Mouse (Mus musculus) gastrocnemius, postnatal 14 days (tissue): Measurements from ENCODE around the gene Yif1a. TPM values are rescaled to one million over a fixed set of nuclear protein-coding genes. Genes with fewer than 3 reads are reported as not detected.

Experiments used
- DNase-seq: peaks from one replicate; pipeline ENCODE4 v3.0.0; 2021; ENCODE audit warnings: mixed read lengths
- intact Hi-C: fragments of 180-260 bp; cut with DNase I; formaldehyde crosslinking; loops from one replicate; pipeline ENCODE4 v1.15.1; 2025; ENCODE audit warnings: low total_unique reads
- long read RNA-seq, 2 experiments: library from polyadenylated mRNA; stranded (forward); transcript quantifications; one replicate each; pipeline ENCODE4 v2.0.0; 2021
- total RNA-seq, 2 experiments: library from RNA; stranded (reverse); gene quantifications; 2 replicates each; pipeline ENCODE4 v1.2.3; 2021

Gene Yif1a
- total RNA-seq = 10 to 100 TPM; 43.8 to 47.3 TPM
- long read RNA-seq, experiment 1, transcript Yif1a-201 (8 exons, 1,488 nt) = major isoform, 49 of 52 reads
- long read RNA-seq, experiment 1, partial matches to known transcripts = 2 of 52 reads
- long read RNA-seq, experiment 1, other reads (novel, unspliced or antisense) = 0 of 52 reads
- long read RNA-seq, experiment 2, transcript Yif1a-201 (8 exons, 1,488 nt) = major isoform, 41 of 44 reads
- long read RNA-seq, experiment 2, partial matches to known transcripts = 2 of 44 reads
- long read RNA-seq, experiment 2, other reads (novel, unspliced or antisense) = 0 of 44 reads

- peak; percentile 93 for DNase-seq
- intact Hi-C loops = no loop called here
These were observed at the start of gene Yif1a for GRCm38 (mm10) chr19:5087884-5088728. Gene Yif1a (plus strand): TSS chr19:5088538.

DNA sequence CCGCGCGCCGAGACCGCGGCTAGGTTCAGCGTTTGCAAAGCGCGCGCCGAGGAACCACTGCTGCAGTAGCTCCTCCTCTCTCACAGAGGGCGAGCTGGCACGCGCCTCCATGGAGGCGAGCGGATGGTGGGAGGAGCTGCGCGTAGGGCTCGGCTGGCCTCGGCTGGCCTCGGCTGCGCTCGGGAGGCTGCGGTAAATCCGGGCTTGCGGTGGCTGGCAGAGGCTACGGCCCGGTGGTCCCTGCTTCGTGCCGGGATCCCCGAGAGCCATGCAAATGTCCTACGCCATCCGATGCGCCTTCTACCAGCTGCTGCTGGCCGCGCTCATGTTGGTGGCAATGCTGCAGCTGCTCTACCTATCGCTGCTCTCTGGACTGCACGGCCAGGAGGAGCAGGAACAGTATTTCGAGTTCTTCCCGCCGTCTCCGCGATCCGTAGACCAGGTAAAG lies 49.6 kb upstream of the Yif1a start, which contains the start of the genes B4gat1 and AC124502.3:
Gene B4gat1, plus strand, starts transcription at position 118 of the 448 bp plus-strand sequence.
Gene AC124502.3, plus strand, starts transcription at position 183 of the 448 bp plus-strand sequence.
- peak; percentile 91 for DNase-seq
- intact Hi-C loops = no loop called here

GRCm38 (mm10) chr19:5039301-5040114 lies 48.8 kb upstream of the Yif1a start:
- intact Hi-C loops = no loop called here
- DNase-seq = no peak

DNA sequence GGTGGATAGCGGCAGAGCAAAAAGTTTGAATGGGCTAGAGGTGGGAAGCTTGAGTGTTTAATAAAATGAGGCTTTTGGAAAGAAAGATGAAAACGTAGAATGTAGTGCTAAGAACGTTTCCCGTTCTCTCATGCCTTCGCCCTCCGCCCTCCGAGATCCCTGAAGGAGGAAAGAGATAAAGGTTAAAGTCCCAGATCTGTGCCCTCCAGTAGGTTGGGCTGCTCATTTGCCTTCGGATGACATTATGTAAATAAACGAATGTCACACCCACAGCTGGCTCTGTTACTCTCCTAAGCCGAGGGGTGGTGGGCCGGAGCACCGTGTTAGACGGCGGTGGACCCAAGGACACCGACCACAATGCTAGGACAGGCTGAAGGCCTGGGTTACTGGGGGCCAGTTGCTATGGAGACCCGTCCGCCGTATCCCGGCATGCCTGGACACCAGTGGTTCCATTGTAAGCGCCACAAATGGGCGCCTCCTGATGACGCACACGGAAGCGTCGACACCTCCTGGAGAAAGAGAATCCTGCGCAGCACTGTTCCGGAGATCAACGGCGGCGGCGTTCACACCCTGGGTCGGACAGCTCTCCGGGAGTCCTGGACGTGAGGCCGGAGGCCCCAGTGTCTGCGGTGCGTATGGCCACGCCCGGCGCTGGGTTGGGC lies 47.3 kb upstream of the Yif1a start, which contains the start of gene Brms1:
Gene Brms1, plus strand, starts transcription at position 493 of the 662 bp plus-strand sequence.
- intact Hi-C loops = no loop called here
- DNase-seq = peak; percentile 91

- no peak for DNase-seq
- intact Hi-C loops = no loop called here
These were observed 46.8 kb upstream of the Yif1a start for GRCm38 (mm10) chr19:5041588-5041987.

- intact Hi-C loops = no loop called here
These were observed 42.8 kb upstream of the Yif1a start for GRCm38 (mm10) chr19:5045531-5045930.

GRCm38 (mm10) chr19:5048138-5049056 lies 39.9 kb upstream of the Yif1a start:
- intact Hi-C loops = no loop called here
- DNase-seq = no peak

More at GRCm38 (mm10) chr19:5045531-5045930, 42.8 kb upstream of the Yif1a start:
- no peak for DNase-seq

- no peak for DNase-seq
- intact Hi-C loops = no loop called here
These were observed 39.0 kb upstream of the Yif1a start for GRCm38 (mm10) chr19:5049325-5049724.

- no peak for DNase-seq
- intact Hi-C loops = no loop called here
These were observed 38.1 kb upstream of the Yif1a start, which contains the start of gene Rin1 for GRCm38 (mm10) chr19:5050047-5050905. Gene Rin1 (plus strand): TSS chr19:5050481.

- no peak for DNase-seq
- intact Hi-C loops = no loop called here
These were observed 37.3 kb upstream of the Yif1a start for GRCm38 (mm10) chr19:5051031-5051430.

DNA sequence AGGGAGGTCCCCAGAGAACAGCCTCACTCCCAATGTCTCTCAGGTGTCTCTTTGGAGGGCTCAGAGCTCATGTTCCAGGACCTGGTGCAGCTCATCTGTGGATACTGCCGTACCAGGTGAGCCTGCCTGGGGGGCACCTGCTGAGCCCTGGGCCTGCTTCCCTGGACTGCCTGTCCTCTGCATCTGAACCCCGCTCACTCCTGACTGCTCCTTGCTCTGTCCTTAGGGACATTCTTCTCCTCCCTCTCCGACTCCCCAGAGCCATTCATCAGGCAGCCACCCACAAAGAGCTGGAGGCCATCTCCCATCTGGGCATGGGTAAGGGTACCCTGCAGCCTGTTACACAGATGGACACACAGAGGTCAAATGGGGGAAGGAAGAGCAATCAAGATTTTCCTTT lies 36.8 kb upstream of the Yif1a start:
- intact Hi-C loops = no loop called here
- DNase-seq = no peak

- intact Hi-C loops = no loop called here
- no peak for DNase-seq
These were observed 36.0 kb upstream of the Yif1a start for GRCm38 (mm10) chr19:5052166-5052822.

- DNase-seq = no peak
- intact Hi-C loops = no loop called here
These were observed 35.5 kb upstream of the Yif1a start for GRCm38 (mm10) chr19:5052853-5053252.

DNA sequence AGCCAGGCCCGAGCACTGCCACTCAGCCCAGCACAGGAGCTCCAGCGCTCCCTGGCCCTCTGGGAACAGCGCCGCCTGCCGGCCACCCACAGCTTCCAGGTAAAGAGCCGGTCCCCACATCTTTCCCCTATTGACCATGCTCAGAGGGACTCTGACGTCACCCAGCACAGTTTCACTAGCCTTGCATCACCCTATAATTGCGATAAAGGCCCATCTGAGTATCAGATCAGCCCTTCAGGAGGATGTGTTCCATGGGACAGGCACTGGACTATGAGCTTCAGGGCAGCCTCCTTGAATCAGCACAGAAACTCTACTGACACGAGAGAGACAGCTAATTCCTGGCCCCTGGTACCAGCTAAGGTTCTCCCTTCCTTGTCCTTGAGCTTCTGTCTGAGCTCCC lies 34.4 kb upstream of the Yif1a start:
- intact Hi-C loops = no loop called here
- DNase-seq = no peak

DNA sequence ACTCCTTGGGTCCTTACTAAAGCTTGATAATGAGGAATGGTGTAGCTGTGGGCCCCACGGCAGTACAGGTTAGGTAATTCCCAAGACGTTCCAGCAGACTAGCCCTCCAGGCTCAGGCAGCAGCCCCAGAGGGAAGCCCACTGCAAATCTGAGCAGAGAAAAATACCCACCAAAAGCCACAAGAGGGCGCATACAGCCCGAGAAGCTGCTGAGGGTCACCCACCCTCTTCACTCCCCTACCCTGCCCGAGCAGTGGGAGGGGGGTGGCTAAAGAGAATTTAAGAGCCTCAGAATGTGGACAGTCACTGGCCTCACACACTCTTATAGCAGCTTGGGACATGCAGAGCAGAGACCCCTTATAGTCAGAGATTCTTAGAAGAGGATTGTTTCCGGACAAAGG lies 32.1 kb upstream of the Yif1a start:
- intact Hi-C loops = no loop called here
- peak; percentile 34 for DNase-seq

DNA sequence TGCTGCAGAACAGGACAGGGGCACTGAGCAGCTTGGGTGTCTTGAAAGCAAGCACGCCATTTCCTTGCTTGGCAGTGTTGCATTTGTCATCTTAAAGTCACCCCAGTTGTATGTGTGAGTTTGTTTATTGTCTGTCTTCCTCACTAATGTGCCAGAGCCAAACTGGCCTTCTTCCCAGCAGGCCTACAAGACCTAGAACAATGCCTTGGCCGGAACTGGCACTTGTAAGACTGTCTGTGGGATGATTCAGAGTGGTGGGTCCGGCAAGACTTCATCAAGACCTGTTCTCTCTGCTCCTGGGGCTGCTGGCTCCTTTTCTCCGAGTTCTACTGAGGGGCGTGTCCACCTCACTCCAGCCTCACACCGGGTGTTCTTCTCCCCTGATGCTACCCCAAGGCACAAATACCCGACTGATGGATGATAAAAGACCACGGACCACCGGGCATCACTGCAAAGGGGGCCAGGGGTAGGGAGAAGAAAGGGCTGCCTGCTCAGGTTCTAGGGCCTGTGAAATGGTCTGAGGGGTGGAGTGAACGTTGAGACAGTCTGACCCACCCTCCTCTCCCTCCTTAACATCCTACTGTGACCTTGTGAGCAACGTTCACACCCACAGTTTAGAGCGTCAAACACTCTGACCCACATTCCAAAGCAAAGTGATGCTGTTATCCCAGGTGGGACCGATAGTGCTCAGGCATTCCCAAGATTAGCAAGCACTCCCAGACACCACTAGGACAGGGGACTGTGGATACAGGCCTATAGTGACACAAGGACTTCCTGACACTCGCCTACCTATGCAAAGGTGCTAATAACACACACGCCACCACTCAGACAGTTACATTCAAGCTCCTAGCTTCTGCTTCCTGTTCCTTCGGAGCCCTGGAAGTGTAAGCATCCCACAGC lies 30.2 kb upstream of the Yif1a start:
- no peak for DNase-seq
- intact Hi-C loops = no loop called here
